Mouse (Mus musculus) brain, embryonic 14.5 days (tissue): Measurements from ENCODE around the gene Ccdc77.

Source experiments
- CTCF ChIP-seq: fragments of 200-500 bp; IDR thresholded peaks from 2 replicates; pipeline ENCODE4 v1.5.1; 2012; ENCODE audit warnings: inconsistent platforms, mild to moderate bottlenecking, moderate library complexity, borderline replicate concordance; ENCODE audit not compliant: insufficient read depth, insufficient read length; ENCODE audit errors: extremely low read depth
- POLR2A ChIP-seq: fragments of 200-500 bp; IDR thresholded peaks from 2 replicates; pipeline ENCODE4 v1.6.1; 2012; ENCODE audit warnings: mild to moderate bottlenecking, inconsistent platforms, borderline replicate concordance; ENCODE audit not compliant: poor library complexity, insufficient read depth, insufficient read length, severe bottlenecking; ENCODE audit errors: extremely low read depth

GRCm38 (mm10) chr6:120363688-120364522 lies at the start of gene Ccdc77, which contains the start of gene Kdm5a:
- TF ChIP-seq POLR2A: peak; percentile 88; the same call in 1 of the 2 replicates
- 0 out of 2 replicates have a peak, but pooled peaks have one; percentile 7 for TF ChIP-seq CTCF
